Mouse (Mus musculus) liver, postnatal 0 days (tissue): ENCODE results near the gene Fbxl13.

Source experiments
- CTCF ChIP-seq: sonication (generic); IDR thresholded peaks from 2 replicates; pipeline ENCODE4 v1.5.1; 2016; ENCODE audit warnings: antibody characterized with exemption, low read depth
- EP300 ChIP-seq: IDR thresholded peaks from 2 replicates; pipeline ENCODE4 v1.6.1; 2016; ENCODE audit warnings: antibody characterized with exemption, low read depth, mild to moderate bottlenecking

- 0 out of 2 replicates have a peak, but pooled peaks have one; percentile 14 for TF ChIP-seq CTCF
- no peak for TF ChIP-seq EP300
Observed at GRCm38 (mm10) chr5:21547005-21547404, 98.4 kb downstream of the Fbxl13 start.
